Mouse (Mus musculus): ENCODE data around the gene Gm5798. TPM values are rescaled to one million over a fixed set of nuclear protein-coding genes. Genes with fewer than 3 reads are reported as not detected.
"Not testable (repeated sequence)": the region's sequence is repeated elsewhere in the genome, so short reads cannot be mapped to it uniquely, and the experiment has no call there.

The Gm5798 gene
- total RNA-seq (2021) = not detected in 2 replicates
- long read RNA-seq, experiment 1 = 0 reads
- long read RNA-seq, experiment 2 = 0 reads

GRCm38 (mm10) chr14:41348309-41348708, at the start of gene Gm5798:
Gene Gm5798, plus strand, starts transcription at chr14:41348609.
- DNase-seq = not testable (repeated sequence)

GRCm38 (mm10) chr14:41386279-41386678, 37.9 kb downstream of the Gm5798 start, which contains the start of gene Gm7945:
Gene Gm7945, minus strand, starts transcription at chr14:41386379.
- DNase-seq = not testable (repeated sequence)

Other genes with a start within 250 kb of the Gm5798 start
- 21.7 and 341 TPM in 2 replicates for gene Mat1a, start 243.6 kb upstream of the Gm5798 start, total RNA-seq (2021)
- gene Sftpa1, start 216.8 kb upstream of the Gm5798 start, total RNA-seq (2021) = 0.11 and 1.8 TPM in 2 replicates
- gene Mbl1, start 197.2 kb upstream of the Gm5798 start, total RNA-seq (2021) = 0.64 and 24.3 TPM in 2 replicates
- not detected in 2 replicates for gene Sftpd, start 163.5 kb upstream of the Gm5798 start, total RNA-seq (2021)
- not detected in 2 replicates for gene Gm2832, start 69.8 kb upstream of the Gm5798 start, total RNA-seq (2021)
- not detected in 2 replicates for gene Gm7945, start 37.8 kb downstream of the Gm5798 start, total RNA-seq (2021)
- gene Gm6482, start 59.7 kb downstream of the Gm5798 start, total RNA-seq (2021) = not detected in 2 replicates
- not detected in 2 replicates for gene Gm7954, start 104.9 kb downstream of the Gm5798 start, total RNA-seq (2021)
- not detected in 2 replicates for gene Gm3486, start 140.9 kb downstream of the Gm5798 start, total RNA-seq (2021)
- gene Gm7970, start 207.0 kb downstream of the Gm5798 start, total RNA-seq (2021) = not detected in 2 replicates
- not detected in 2 replicates for gene 1700049E17Rik2, start 224.6 kb downstream of the Gm5798 start, total RNA-seq (2021)